Mouse (Mus musculus): ENCODE results near the gene Slc24a3. TPM values are rescaled to one million over a fixed set of nuclear protein-coding genes. Genes with fewer than 3 reads are reported as not detected.

The Slc24a3 gene
- polyA plus RNA-seq, 1 experiment: 54.2 TPM

DNA sequence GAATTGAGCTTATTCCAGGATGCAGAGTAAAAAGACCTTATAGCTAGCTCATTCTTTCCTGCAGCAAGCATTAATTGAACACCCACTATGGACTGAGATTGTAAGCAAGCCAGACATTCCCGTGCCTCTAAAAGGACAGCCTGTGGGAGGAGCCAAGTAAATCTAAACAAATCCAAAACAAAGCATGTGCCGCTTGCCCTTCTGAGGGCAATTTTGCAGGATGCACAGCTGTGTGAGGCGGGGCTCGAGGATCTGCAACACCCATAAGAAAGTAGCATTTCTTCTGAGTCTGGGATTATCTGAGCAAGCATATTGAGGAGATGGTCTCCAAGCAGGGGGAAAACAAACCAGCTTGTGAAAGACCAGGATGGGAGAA is 464.2 kb downstream of the Slc24a3 start:
- no peak overlapping the region for H3K27ac ChIP-seq (ENCODE audit: insufficient read depth, low read length)
- TF ChIP-seq POLR2A (IDR thresholded peaks at IDR 0.05; ENCODE audit: extremely low read depth, insufficient read depth, low read length): no peak
- no peak for TF ChIP-seq CTCF (IDR thresholded peaks at IDR 0.05; ENCODE audit: extremely low read depth, insufficient read depth, low read length)
- no peaks in the 10 kb centered on the region for H3K4me1 ChIP-seq (ENCODE audit: control insufficient read depth, insufficient read depth, low read length)

DNA sequence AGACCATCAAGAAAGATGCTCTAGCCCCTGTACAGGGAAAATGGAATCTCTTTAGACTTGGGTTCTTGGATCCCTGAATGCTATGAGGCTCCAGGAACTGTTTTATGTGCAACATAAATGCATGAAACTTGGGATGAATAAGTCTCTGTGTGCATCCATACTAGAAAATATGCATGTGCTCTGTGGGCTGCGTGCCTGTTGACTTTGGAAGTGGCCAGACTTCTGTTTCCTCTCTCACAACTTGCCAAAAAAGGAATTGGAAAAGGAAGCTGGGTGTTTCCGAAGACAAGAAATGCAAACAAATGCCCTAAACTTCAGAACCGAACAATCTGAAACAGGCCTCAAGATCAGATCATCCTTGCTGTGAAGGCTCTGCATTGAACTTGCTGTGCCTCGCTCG is 466.3 kb downstream of the Slc24a3 start:
- TF ChIP-seq CTCF (IDR thresholded peaks at IDR 0.05; ENCODE audit: extremely low read depth, insufficient read depth, low read length) (no peak), POLR2A (IDR thresholded peaks at IDR 0.05; ENCODE audit: extremely low read depth, insufficient read depth, low read length) (no peak)
- Histone ChIP-seq H3K27ac (ENCODE audit: insufficient read depth, low read length) (no peak overlapping the region), H3K4me1 (ENCODE audit: control insufficient read depth, insufficient read depth, low read length) (no peaks in the 10 kb centered on the region), H3K4me3 (ENCODE audit: insufficient read depth, low read length) (no peak overlapping the region)

More for the DNA sequence above, 464.2 kb downstream of the Slc24a3 start:
- H3K4me3 ChIP-seq (ENCODE audit: insufficient read depth, low read length): no peak overlapping the region

DNA sequence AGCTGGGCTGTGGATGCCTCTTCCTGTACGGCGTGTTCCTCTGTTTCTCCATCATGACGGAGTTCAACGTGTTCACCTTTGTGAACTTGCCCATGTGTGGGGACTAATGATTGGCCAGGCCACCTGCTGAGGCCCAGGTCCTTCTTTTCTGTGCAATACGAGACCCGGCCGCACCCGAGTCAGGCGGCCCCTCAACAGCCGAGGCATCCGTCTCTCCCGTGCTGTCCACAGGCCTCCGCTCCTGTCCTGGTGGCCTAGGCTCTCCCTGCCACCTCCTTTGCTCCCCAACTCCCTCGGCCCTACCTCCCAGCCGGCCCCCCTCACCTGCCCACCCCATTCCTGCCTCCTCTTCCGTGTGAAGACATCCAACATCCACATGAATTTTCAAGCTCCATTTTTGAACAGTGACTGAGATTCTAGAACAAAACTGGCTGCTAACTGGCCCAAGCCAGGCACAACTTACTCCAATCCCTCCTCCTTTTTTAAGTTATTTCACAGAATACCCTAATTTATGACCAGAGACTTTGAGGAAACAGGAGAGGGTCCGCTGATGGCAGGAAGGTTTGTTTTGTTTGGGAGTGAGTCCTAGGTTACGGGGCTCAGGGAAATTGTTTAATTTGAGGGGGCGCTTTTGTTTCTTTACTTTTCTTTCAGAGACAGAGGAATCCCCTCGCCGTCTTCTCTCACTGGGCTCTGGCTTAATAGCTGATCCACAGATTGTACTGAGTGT is 472.9 kb downstream of the Slc24a3 start:
- TF ChIP-seq POLR2A (IDR thresholded peaks at IDR 0.05; ENCODE audit: extremely low read depth, insufficient read depth, low read length) (no peak), CTCF (IDR thresholded peaks at IDR 0.05; ENCODE audit: extremely low read depth, insufficient read depth, low read length) (no peak)
- H3K4me3 ChIP-seq (ENCODE audit: insufficient read depth, low read length): no peak overlapping the region
- no peak overlapping the region for H3K27ac ChIP-seq (ENCODE audit: insufficient read depth, low read length)
- no peaks in the 10 kb centered on the region for H3K4me1 ChIP-seq (ENCODE audit: control insufficient read depth, insufficient read depth, low read length)

DNA sequence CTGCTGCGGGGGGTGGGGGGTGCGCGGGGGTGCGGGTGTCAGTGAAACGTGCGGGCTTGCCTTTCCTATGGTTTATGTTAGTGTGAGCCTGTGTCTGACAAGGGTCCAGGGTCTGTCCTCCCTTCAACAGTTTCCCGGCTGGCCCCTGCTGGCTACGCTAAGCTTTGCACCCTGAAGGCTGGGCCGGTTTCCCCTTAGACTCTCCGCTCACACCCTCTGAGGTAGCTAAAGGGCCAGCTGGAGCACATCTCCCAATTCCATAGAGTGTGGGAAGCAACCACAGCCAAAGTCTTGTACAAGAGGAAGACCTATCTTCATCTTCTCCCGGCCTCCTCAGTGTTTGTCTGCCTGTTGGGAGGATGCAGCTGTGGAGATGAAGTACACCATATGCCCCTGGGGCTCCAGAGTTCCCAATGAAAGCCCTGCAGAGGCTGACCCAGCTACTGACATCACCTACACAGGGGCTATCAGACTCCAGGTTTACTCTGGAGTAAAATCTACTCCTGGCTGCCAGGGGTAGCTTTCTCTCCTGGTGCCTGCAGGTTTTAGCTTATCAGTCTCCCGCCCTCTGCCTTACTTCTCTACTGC is 487.9 kb downstream of the Slc24a3 start:
- TF ChIP-seq CTCF (IDR thresholded peaks at IDR 0.05; ENCODE audit: extremely low read depth, insufficient read depth, low read length): no peak
- Histone ChIP-seq H3K27ac (ENCODE audit: insufficient read depth, low read length) (no peak overlapping the region), H3K4me1 (ENCODE audit: control insufficient read depth, insufficient read depth, low read length) (no peaks in the 10 kb centered on the region), H3K4me3 (ENCODE audit: insufficient read depth, low read length) (no peak overlapping the region)

DNA sequence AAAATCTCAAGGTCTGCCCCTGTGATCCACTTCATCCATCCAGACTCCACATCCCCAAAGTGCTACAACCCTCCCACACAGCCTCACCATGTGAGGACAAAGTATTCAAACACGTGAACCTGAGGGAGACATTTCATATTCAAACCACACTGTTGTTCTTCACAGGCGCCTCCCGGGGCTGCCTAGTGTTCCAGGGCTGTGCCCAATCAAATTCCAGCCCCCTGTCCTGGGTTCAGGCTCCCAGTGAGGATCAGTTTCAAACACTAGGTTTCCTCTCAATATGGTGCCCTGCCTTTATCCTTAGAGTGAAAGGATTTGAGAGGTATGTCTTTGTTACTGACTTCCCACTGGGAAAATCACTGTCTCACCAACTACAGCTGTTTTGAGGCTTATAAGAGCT is 488.6 kb downstream of the Slc24a3 start:
- H3K4me1 ChIP-seq (ENCODE audit: control insufficient read depth, insufficient read depth, low read length): no peaks in the 10 kb centered on the region
- no peak overlapping the region for H3K27ac ChIP-seq (ENCODE audit: insufficient read depth, low read length)
- TF ChIP-seq POLR2A (IDR thresholded peaks at IDR 0.05; ENCODE audit: extremely low read depth, insufficient read depth, low read length) (no peak), CTCF (IDR thresholded peaks at IDR 0.05; ENCODE audit: extremely low read depth, insufficient read depth, low read length) (no peak)
- no peak overlapping the region for H3K4me3 ChIP-seq (ENCODE audit: insufficient read depth, low read length)

DNA sequence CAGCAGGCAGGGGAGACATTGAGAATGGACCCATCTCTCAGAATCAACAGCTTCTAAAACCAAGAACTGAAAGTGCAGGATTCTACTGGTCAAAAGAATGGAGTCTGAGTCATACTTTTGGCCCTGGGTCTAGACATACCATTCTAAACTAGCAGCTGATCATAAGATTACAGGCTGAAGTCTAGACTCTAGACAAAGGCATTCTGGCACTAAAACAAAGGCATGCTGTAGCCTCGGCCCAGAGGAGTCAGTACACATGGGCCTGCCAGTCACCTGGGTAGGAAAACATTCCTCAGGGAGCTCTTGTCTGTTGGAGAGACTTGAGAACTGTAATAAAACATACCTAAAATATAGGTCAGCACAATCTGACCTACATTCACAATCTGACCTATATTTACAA is 489.2 kb downstream of the Slc24a3 start:
- no peak overlapping the region for H3K27ac ChIP-seq (ENCODE audit: insufficient read depth, low read length)
- no peaks in the 10 kb centered on the region for H3K4me1 ChIP-seq (ENCODE audit: control insufficient read depth, insufficient read depth, low read length)
- no peak for TF ChIP-seq CTCF (IDR thresholded peaks at IDR 0.05; ENCODE audit: extremely low read depth, insufficient read depth, low read length)
- TF ChIP-seq POLR2A (IDR thresholded peaks at IDR 0.05; ENCODE audit: extremely low read depth, insufficient read depth, low read length): no peak
- no peak overlapping the region for H3K4me3 ChIP-seq (ENCODE audit: insufficient read depth, low read length)

DNA sequence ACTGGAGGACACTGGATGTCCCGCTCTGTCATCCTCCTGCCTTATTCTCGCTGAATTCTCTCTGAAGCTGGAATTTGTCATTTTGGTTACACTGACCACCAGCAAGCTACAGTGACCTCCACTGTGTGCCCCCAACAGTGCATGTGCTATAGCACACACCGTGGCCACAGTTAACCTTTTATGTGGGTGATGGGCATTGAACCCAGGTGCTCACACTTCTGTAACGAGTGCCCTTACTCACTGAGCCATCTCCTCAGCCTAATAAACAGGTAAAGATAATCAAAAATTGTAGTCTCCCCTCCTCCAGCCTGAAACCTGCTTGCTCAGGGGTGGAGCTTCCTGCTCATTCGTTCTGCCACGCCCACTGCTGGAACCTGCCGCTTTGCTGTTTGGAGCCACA is 493.7 kb downstream of the Slc24a3 start:
- no peak for TF ChIP-seq CTCF (IDR thresholded peaks at IDR 0.05; ENCODE audit: extremely low read depth, insufficient read depth, low read length)
- TF ChIP-seq POLR2A (IDR thresholded peaks at IDR 0.05; ENCODE audit: extremely low read depth, insufficient read depth, low read length): no peak

DNA sequence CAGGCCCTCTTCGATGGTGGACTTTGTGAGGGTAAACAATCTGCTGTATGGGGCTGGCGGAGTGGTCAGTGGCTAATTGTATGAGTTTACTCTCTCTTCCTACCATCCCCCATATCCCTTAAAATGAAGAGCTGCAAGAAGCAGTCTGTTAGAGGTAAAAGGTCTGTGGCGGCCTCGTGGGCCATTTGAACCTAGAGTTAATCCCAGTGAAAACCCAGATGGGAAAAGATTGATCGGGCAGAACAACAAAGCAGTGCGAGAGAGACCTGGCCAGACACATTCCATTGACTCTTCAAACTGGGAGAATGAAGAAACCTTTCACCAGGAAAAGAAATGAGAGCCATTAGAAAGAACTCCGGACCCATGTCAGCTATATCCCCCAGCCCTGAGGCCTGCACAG is 496.3 kb downstream of the Slc24a3 start:
- H3K4me3 ChIP-seq (ENCODE audit: insufficient read depth, low read length): no peak overlapping the region
- no peak overlapping the region for H3K27ac ChIP-seq (ENCODE audit: insufficient read depth, low read length)
- TF ChIP-seq POLR2A (IDR thresholded peaks at IDR 0.05; ENCODE audit: extremely low read depth, insufficient read depth, low read length) (no peak), CTCF (IDR thresholded peaks at IDR 0.05; ENCODE audit: extremely low read depth, insufficient read depth, low read length) (no peak)
- no peaks in the 10 kb centered on the region for H3K4me1 ChIP-seq (ENCODE audit: control insufficient read depth, insufficient read depth, low read length)

More for the DNA sequence above, 493.7 kb downstream of the Slc24a3 start:
- H3K4me1 ChIP-seq (ENCODE audit: control insufficient read depth, insufficient read depth, low read length): no peaks in the 10 kb centered on the region
- H3K4me3 ChIP-seq (ENCODE audit: insufficient read depth, low read length): no peak overlapping the region
- H3K27ac ChIP-seq (ENCODE audit: insufficient read depth, low read length): no peak overlapping the region

DNA sequence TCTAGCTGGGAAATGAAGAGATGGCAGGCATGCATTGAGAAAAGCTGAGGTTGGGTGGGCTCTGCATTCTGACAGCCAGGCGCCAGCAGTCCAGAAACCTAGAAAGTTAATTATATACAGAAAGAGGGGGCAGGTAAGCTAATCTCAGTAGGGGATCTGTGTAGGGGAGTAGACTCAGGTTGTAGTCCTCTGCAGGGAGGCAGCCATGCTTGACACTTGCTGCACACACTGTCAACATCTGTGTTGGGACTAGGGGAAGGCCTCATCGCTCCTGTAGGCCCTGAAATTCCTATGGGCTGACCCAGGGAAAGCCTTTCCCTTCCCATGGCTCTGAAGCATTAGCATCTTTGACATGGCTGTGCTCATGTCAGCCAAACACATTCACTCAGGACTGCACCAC is 496.8 kb downstream of the Slc24a3 start:
- no peaks in the 10 kb centered on the region for H3K4me1 ChIP-seq (ENCODE audit: control insufficient read depth, insufficient read depth, low read length)

DNA sequence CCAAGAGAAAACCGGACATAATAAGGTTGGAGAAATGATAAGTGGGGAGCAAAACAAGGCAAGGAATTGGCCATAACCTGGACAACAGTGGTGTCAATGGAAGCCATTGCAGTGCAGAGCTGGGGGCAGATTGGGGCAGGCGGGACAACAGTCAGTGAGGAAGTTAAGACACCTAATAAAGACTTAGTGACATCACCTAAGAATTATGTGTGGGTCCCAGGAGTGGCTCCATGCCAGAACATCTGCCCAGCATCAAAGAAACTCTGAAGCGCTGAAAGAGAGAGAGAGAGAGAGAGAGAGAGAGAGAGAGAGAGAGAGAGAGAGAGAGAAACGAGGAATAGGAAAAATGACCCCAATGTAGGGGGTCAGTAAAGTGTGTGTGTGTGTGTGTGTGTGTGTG is 500.6 kb downstream of the Slc24a3 start:
- H3K4me1 ChIP-seq (ENCODE audit: control insufficient read depth, insufficient read depth, low read length): peaks cover 1% of the 10 kb centered on the region; the same call in 1 of the 2 replicates
- H3K4me3 ChIP-seq (ENCODE audit: insufficient read depth, low read length): no peak overlapping the region
- TF ChIP-seq POLR2A (IDR thresholded peaks at IDR 0.05; ENCODE audit: extremely low read depth, insufficient read depth, low read length): no peak
- no peak overlapping the region for H3K27ac ChIP-seq (ENCODE audit: insufficient read depth, low read length)

More for the DNA sequence above, 496.8 kb downstream of the Slc24a3 start:
- H3K27ac ChIP-seq (ENCODE audit: insufficient read depth, low read length): no peak overlapping the region
- H3K4me3 ChIP-seq (ENCODE audit: insufficient read depth, low read length): no peak overlapping the region
- TF ChIP-seq POLR2A (IDR thresholded peaks at IDR 0.05; ENCODE audit: extremely low read depth, insufficient read depth, low read length): no peak
- TF ChIP-seq CTCF (IDR thresholded peaks at IDR 0.05; ENCODE audit: extremely low read depth, insufficient read depth, low read length): no peak
